Mouse (Mus musculus) effector memory CD4-positive, alpha-beta T cell, adult 5 months (primary cell): ENCODE results near the gene Ppp1r17. TPM values are rescaled to one million over a fixed set of nuclear protein-coding genes. Genes with fewer than 3 reads are reported as not detected.

Experiments used
- polyA plus RNA-seq: library from polyadenylated mRNA; unstranded; fragments of 100-300 nt; shearing (Covaris generic); gene quantifications from one replicate; pipeline ENCODE4 v1.2.1, GENCODE M21; 2017

The Ppp1r17 gene
- not detected for polyA plus RNA-seq

GRCm38 (mm10) chr6:56017291-56017994 lies at the start of gene Ppp1r17:
TSS of gene Ppp1r17 (plus strand) at chr6:56017497.

Other genes with a start within 250 kb of the Ppp1r17 start
- gene Itprid1, start 180.6 kb upstream of the Ppp1r17 start, polyA plus RNA-seq = not detected